Mouse (Mus musculus) CD8-positive naive resting alpha-beta T cell, adult 2 months (primary cell): Measurements from ENCODE around the gene 1500015O10Rik.

Source experiments
- DNase-seq, 2 experiments: peaks; one replicate each; pipeline ENCODE4 v3.0.0; 2022; ENCODE audit warnings: low read depth in 2 of 2, low spot score in 2 of 2

Gene 1500015O10Rik

GRCm38 (mm10) chr1:43772694-43773093, 42.3 kb downstream of the 1500015O10Rik start:
- DNase-seq, result no peak

- DNase-seq, result no peak
Observed at GRCm38 (mm10) chr1:43774126-43774525, 43.7 kb downstream of the 1500015O10Rik start.

GRCm38 (mm10) chr1:43776106-43776505, 45.7 kb downstream of the 1500015O10Rik start:
- DNase-seq, result no peak

GRCm38 (mm10) chr1:43781195-43781594, 50.8 kb downstream of the 1500015O10Rik start:
- DNase-seq, result no peak

- no peak for DNase-seq
Observed at GRCm38 (mm10) chr1:43781672-43782071, 51.3 kb downstream of the 1500015O10Rik start.

- no peak for DNase-seq
Observed at GRCm38 (mm10) chr1:43782680-43783079, 52.3 kb downstream of the 1500015O10Rik start.

- no peak for DNase-seq
Observed at GRCm38 (mm10) chr1:43783186-43783585, 52.8 kb downstream of the 1500015O10Rik start.

- DNase-seq, result no peak
Observed at GRCm38 (mm10) chr1:43785316-43785715, 54.9 kb downstream of the 1500015O10Rik start.

GRCm38 (mm10) chr1:43786711-43787110, 56.3 kb downstream of the 1500015O10Rik start:
- no peak for DNase-seq

GRCm38 (mm10) chr1:43789765-43790164, 59.4 kb downstream of the 1500015O10Rik start:
- no peak for DNase-seq
